Mouse (Mus musculus): ENCODE measurements around the gene Fam173a.

DNA sequence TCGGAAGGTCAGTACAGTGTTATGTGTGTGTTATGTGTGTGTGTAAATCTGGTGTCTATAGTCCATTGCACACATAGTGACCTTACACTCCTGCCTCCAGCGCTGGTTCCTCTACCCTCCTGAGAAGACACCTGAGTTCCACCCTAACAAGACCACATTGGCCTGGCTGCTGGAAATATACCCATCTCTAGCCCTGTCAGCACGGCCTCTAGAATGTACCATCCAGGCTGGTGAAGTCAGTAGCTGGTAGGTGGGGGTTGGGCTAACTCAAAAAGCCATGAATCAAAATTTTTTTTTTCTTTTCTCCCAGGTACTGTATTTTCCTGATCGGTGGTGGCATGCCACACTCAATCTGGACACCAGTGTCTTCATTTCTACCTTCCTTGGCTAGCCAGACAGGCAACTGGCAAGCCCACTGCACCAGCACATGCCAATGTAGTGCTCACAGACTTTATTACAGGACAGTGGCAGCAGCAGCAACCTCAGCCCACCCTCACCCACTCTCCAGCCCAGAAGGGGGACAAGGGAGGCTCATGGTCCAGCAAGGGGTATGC is 37.6 kb upstream of the Fam173a start:
- TF ChIP-seq CTCF (IDR thresholded peaks at IDR 0.05) = no peak
- no peak for TF ChIP-seq EP300 (IDR thresholded peaks at IDR 0.05)
